Mouse (Mus musculus): Measurements from ENCODE around the gene Usp6nl.

Usp6nl gene

DNA sequence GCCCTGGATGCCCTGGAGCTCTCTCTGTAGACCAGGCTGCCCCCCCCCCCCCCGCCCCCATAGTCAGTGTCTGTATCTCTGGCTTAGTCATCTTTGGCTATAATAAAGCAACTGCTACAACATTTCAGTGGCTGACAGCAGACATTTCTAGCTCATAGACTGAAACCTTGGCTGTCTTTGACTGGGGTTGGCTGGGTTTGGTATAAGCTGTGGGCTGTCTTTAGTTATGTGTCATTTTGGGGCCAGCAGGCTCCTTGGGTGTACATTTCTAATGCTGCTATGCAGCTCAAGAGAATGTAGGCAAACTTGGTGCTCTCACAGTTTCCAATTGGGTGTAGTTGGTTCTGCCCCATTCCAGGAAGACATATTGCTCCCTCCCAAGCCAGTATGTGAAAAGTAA lies 11.1 kb downstream of the Usp6nl start:
- no peak for DNase-seq

DNA sequence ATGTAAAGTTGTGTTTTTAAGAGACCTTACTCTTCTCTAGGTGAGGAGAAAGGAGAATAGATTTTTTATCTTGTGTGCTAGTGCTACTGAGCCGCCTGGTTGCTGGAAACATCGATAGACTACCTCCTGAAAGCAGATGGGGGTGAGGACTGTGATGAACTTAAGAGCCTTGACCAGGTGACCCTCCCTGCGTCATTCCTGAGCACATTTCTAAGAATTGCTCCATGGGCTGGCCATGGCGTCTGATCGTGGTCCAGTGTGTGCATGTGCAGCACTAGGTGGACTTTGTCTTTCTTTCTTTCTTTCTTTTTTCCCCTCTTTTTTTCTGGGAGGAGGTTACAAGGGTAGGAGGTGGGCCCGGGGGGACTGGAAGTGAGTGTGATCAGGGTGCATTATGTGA lies 11.5 kb downstream of the Usp6nl start:
- DNase-seq = no peak

- DNase-seq = peak in 1 of 2 experiments; percentile 18
These were observed 12.7 kb downstream of the Usp6nl start for GRCm38 (mm10) chr2:6335032-6335735.

- DNase-seq = no peak
These were observed 13.5 kb downstream of the Usp6nl start for GRCm38 (mm10) chr2:6336013-6336412.

DNA sequence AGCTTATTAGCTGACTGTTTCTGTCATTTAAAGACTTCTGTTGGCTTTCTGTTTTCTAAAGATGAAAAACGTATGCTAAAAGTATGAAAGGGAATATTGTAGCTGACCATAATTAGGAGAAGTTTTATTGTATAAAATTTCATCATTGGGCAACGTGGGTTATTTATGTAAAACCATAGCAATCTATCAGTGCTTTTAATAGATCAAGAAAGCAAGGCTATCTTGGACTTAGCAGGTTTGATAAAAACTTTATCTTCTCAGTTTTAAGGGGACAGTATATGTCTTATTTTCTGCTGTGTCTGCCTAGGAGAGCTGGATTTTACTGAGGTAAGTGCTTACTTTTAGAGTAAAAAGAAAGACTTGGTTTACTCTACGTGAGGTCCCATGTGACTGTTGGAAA lies 14.2 kb downstream of the Usp6nl start:
- DNase-seq = no peak

- DNase-seq = no peak
These were observed 15.0 kb downstream of the Usp6nl start for GRCm38 (mm10) chr2:6337436-6337835.

GRCm38 (mm10) chr2:6338031-6338629 lies 15.7 kb downstream of the Usp6nl start:
- peak; percentile 69 to 81 for DNase-seq

GRCm38 (mm10) chr2:6340439-6340838 lies 18.0 kb downstream of the Usp6nl start:
- DNase-seq = no peak

- DNase-seq = no peak
These were observed 19.0 kb downstream of the Usp6nl start for GRCm38 (mm10) chr2:6341496-6341895.

DNA sequence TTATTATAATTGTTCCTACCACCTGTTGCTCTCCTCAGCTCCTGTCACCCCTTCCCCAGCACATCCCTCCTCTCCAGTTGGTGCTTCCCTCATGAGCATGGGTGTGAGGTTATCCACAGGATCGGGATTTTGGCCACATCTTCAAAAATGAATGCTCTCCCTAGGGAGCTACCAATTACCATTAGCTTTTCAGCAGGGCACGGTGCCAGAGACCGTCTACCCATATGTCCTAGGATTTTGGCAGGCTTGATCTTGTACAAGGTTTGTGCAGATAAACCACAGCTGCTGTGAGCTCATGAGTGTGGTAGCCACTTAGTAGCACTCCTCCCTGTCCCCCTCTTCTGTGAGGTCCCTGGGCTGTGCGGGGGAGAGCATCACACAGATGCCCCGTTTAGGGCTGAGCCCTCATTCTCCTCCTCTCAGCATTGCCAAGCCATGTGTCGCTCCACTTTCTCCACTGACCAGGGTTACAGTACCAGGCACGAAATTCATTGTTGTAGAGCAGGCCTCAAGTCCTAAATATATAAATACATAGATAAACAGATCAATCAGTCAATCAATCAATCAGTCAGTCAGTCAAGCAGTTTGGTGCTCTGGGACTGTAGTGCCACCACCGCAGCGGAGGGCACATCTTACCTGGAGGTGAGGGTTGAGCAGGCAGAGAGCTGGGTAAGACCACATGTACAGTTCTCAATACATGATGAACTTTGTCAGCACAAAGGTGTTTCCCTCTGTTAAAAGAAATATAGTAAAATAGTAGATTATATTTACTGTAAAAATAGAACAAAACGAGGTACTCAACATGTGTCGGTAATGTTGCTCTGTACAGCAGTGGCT lies 27.0 kb downstream of the Usp6nl start:
- no peak for DNase-seq

DNA sequence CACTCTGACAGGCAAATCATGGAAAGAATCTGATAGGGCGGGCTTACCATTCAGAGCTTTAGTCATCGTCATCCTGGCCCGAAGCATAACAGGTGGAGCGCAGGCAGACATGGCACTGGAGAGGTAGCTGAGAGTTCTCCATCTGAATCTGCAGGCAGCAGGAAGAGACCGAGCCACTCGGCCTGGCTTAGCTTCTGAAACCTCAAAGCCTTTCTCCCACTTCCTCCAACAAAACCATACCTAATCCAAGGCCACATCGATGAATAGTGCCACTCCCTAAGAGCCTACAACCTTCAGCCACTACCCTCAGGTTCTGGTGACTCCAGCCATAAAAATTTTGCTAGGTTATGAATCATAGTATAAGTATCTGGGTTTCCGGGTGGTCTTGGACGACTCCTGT lies 27.7 kb downstream of the Usp6nl start:
- no peak for DNase-seq

DNA sequence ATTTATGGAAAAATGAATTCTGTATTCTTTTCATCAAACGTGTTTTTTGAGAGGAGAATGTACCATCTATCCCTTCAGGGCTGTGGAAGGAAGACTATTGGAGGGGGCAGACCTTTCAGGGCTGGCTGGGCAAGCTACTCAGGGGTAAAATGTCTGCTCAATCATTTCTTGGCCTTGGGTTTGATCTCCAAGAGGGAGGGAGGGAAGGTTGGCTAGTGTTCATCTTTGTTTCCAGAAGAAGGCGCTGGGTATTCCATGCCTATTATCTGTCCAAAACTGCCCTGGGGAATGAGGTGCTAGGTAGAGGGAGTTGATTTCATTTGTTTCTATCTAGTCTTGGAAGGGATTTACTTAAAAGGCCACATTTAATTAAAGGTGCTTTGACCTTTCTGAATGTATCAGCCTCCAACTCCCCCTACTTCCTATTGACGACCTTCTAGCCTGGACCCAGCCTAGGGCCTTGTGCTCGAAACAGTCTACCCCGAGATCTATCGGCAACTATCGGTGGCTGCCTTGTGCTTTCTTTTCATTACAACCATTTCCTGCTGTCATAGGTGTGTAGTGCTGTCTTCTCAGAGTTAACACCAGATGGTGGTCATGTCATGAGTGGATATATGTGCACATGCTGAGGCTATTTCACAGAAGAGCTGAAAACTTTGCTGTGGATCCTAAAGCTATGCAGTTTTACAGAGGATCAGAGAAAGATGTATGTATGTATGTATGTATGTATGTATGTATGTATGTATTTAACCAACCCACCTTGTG lies 28.6 kb downstream of the Usp6nl start:
- DNase-seq = no peak

DNA sequence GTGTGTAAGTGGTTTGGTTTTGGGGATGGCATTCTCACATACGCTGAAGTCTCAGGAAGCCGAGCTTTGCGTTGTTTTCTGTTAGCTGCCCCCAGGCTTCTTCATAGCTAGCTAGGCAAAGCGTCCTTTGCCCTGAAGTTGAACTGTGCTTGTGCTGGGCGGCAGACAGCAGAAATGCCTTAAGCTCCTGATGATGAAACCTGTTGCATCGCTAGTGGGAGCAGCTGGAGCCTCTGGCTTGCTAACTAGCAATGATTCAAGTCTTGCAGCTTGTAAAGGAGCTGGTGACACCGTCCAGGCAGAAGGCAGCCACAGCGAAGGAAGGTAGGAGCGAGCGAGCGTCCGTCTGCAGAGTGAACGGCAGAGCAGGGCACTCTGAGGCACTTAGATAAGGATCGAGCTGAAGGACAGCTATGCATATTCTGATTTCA lies 30.1 kb downstream of the Usp6nl start:
- peak in 1 of 2 experiments; percentile 36 for DNase-seq

GRCm38 (mm10) chr2:6353060-6353459 lies 30.6 kb downstream of the Usp6nl start:
- no peak for DNase-seq

- DNase-seq = no peak
These were observed 34.8 kb downstream of the Usp6nl start for GRCm38 (mm10) chr2:6357306-6357705.

- no peak for DNase-seq
These were observed 37.2 kb downstream of the Usp6nl start for GRCm38 (mm10) chr2:6359645-6360044.

GRCm38 (mm10) chr2:6363126-6363525 lies 40.7 kb downstream of the Usp6nl start:
- no peak for DNase-seq

DNA sequence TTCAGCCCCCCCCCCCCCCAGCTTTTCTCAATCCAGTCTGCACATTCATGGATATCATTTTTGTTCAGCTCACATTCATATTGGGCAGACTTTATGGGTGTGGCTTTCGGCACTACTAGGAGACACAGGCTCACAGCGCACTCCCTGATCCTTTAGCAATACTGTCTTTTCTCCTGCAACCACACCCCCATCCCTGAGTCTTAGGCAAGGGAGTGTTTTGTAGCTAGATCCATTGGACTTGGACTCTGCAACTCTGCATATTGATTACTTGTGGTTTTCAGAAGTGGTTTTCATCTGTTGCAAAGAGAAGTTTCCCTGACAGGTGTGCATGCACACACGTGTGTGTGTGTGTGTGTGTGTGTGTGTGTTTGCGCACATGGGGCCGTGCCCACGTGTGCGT lies 41.5 kb downstream of the Usp6nl start:
- DNase-seq = no peak

- DNase-seq = no peak
These were observed 44.1 kb downstream of the Usp6nl start for GRCm38 (mm10) chr2:6366521-6366928.

DNA sequence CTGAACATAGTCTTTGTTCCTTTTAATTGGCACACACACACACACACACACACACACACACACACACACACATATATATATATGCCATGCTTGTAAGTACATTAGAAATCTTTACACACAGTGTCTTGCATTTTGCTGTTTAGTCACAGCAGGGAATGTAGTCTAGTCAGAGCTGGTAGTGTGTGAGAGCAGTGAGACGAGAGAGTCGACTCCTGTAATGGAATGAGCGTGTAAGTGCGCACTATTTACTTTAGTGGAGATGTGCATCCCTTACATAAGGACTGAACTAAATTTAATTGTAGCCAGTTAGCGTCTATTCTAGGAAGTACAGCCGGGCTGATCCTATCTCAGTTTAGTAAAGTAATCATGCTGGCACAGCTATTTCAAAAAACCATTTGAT lies 44.5 kb downstream of the Usp6nl start:
- no peak for DNase-seq

GRCm38 (mm10) chr2:6367497-6367896 lies 45.0 kb downstream of the Usp6nl start:
- DNase-seq = no peak

- no peak for DNase-seq
These were observed 51.7 kb downstream of the Usp6nl start for GRCm38 (mm10) chr2:6374216-6374615.

DNA sequence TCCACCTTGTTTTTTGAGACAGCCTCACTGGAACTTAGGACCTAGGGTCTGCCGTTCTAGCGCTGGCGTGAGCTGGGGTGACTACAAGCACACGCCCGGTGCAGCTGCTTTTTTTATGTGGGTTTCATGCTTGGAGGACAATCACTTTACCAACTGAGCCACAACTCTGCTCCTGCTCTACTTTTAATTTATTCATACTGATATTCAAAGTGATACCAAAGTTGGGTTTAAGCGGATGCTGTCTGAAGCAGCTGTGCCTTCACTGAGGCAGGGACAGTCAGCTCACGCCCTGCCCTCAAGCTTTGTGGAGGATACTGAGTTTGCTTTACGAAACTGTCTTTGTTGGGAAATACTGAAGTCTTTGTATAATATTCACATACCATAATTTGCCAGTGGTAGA lies 53.6 kb downstream of the Usp6nl start:
- no peak for DNase-seq

All from lung, adult 18-20 months (tissue).